ENCODE assay signal across 27 mouse cellular contexts in the genomic region with DNA sequence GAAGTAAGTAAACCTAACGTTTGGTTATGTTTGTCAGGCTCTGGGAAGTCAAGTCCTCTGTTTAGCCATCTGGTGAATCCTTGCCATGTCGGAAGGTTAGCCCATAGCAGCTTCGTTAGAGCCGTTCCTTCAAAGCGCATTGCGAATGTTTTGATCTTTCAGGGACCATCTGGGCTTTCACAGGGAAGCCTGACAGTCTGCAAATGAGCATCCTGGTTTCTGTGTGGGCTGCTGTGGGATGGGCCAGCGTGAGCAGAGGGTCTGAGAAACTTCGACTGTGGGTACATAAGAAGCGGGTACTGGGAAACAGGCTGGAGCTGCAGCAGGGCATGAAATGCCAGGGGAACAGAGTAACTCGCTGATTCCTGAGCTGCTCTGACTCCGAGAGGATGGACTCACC.
DNase-seq lines count a peak whose midpoint lies in the region; ATAC-seq and TF ChIP-seq lines count a peak whose summit lies in the region.
"Had no signal": no experiment of that assay in that cellular context is flagged by ENCODE, and none has a peak within 500 bp of the region (broad histone marks: within the 10 kb centered on the region; RNA-seq: fewer than 3 reads in every experiment).

No protein-coding gene starts in this region.

- no peak for TF ChIP-seq CTCF in kidney, postnatal 0 days (IDR thresholded peaks at IDR 0.05; ENCODE audit: low read depth)

- no peak overlapping the region for H3K4me3 ChIP-seq in forebrain, embryonic 14.5 days (ENCODE audit: low read depth, low read length)
- H3K4me3 ChIP-seq in forebrain, embryonic 10.5 days, result no peak overlapping the region
- H3K4me3 ChIP-seq in kidney, postnatal 0 days (replicated peaks; ENCODE audit: low read depth, low read length), result no peak overlapping the region
- no peak overlapping the region for H3K4me3 ChIP-seq in embryonic facial prominence, embryonic 10.5 days
- H3K4me3 ChIP-seq: erythroblast, embryonic 14.5 days; heart, embryonic 10.5 days; heart, embryonic 15.5 days; hindbrain, embryonic 13.5 days; liver, embryonic 12.5 days; midbrain, embryonic 12.5 days; neural tube, embryonic 15.5 days had no signal

- no peak overlapping the region for H3K4me2 ChIP-seq in forebrain, embryonic 14.5 days (ENCODE audit: low read length)
- 0 out of 2 replicates have a peak overlapping the region, but pooled peaks have one; percentile 2 for H3K4me2 ChIP-seq in kidney, postnatal 0 days (ENCODE audit: low read length)
- H3K4me2 ChIP-seq: heart, embryonic 15.5 days; hindbrain, embryonic 13.5 days; liver, embryonic 12.5 days; midbrain, embryonic 12.5 days; neural tube, embryonic 15.5 days had no signal

- peak; percentile 69 for ATAC-seq in forebrain, embryonic 14.5 days
- ATAC-seq in kidney, postnatal 0 days (replicated peaks; ENCODE audit: low FRiP score, low read depth), result no peak
- ATAC-seq: CD4-positive, CD25-positive, alpha-beta regulatory T cell, adult 4 months; intestine, postnatal 0 days; liver, embryonic 12.5 days; liver, postnatal 0 days had no signal

- H3K27ac ChIP-seq in forebrain, embryonic 14.5 days (ENCODE audit: low read depth, low read length), result no peak overlapping the region
- no peak overlapping the region for H3K27ac ChIP-seq in forebrain, embryonic 10.5 days
- H3K27ac ChIP-seq in kidney, postnatal 0 days, result no peak overlapping the region
- H3K27ac ChIP-seq in embryonic facial prominence, embryonic 10.5 days (replicated peaks), result peak overlapping the region; percentile 40; the same call in 1 of the 2 replicates
- H3K27ac ChIP-seq: heart, embryonic 10.5 days; heart, embryonic 15.5 days; hindbrain, embryonic 13.5 days; liver, embryonic 12.5 days; midbrain, embryonic 12.5 days; neural tube, embryonic 15.5 days had no signal

- no peaks in the 10 kb centered on the region; the same call in 1 of the 2 replicates for H3K4me1 ChIP-seq in forebrain, embryonic 14.5 days (ENCODE audit: control insufficient read depth, insufficient read depth, low read length)
- H3K4me1 ChIP-seq in forebrain, embryonic 10.5 days, result peaks cover 27% of the 10 kb centered on the region
- 0 out of 2 replicates have a peak, but pooled peaks cover 5% of the 10 kb centered on the region for H3K4me1 ChIP-seq in kidney, postnatal 0 days (replicated peaks; ENCODE audit: insufficient read depth, low read length)
- H3K4me1 ChIP-seq in embryonic facial prominence, embryonic 10.5 days, result peaks cover 42% of the 10 kb centered on the region
- H3K4me1 ChIP-seq: heart, embryonic 15.5 days; hindbrain, embryonic 13.5 days; liver, embryonic 12.5 days; neural tube, embryonic 15.5 days had no signal

- H3K36me3 ChIP-seq in forebrain, embryonic 14.5 days (ENCODE audit: control insufficient read depth, insufficient read depth, low read length), result no peaks in the 10 kb centered on the region
- H3K36me3 ChIP-seq in forebrain, embryonic 10.5 days (replicated peaks), result no peaks in the 10 kb centered on the region
- H3K36me3 ChIP-seq in kidney, postnatal 0 days (ENCODE audit: insufficient read depth, low read length), result no peaks in the 10 kb centered on the region
- H3K36me3 ChIP-seq in embryonic facial prominence, embryonic 10.5 days (replicated peaks), result no peaks in the 10 kb centered on the region
- H3K36me3 ChIP-seq: heart, embryonic 10.5 days; heart, embryonic 15.5 days; hindbrain, embryonic 13.5 days; liver, embryonic 12.5 days; midbrain, embryonic 12.5 days; neural tube, embryonic 15.5 days had no signal

- WGBS in forebrain, embryonic 14.5 days, result 45% methylated on average over 11 of the region's 11 CpGs
- 58% methylated on average over 11 of the region's 11 CpGs for WGBS in forebrain, embryonic 10.5 days
- 48% methylated on average over 11 of the region's 11 CpGs for whole genome bisulfite sequencing in kidney, postnatal 0 days
- WGBS in embryonic facial prominence, embryonic 10.5 days, result 52% methylated on average over 11 of the region's 11 CpGs

- no peak overlapping the region for H3K9ac ChIP-seq in forebrain, embryonic 14.5 days (ENCODE audit: low read length)
- H3K9ac ChIP-seq in kidney, postnatal 0 days (ENCODE audit: low read depth, low read length), result no peak overlapping the region
- H3K9ac ChIP-seq: heart, embryonic 15.5 days; hindbrain, embryonic 13.5 days; liver, embryonic 12.5 days; liver, postnatal 0 days; midbrain, embryonic 12.5 days; neural tube, embryonic 15.5 days had no signal

- no peaks in the 10 kb centered on the region for H3K27me3 ChIP-seq in forebrain, embryonic 14.5 days (replicated peaks; ENCODE audit: control insufficient read depth, insufficient read depth, low read length)
- H3K27me3 ChIP-seq in forebrain, embryonic 10.5 days (ENCODE audit: poor library complexity, severe bottlenecking), result no peaks in the 10 kb centered on the region
- H3K27me3 ChIP-seq in kidney, postnatal 0 days (ENCODE audit: insufficient read depth, low read length), result no peaks in the 10 kb centered on the region
- no peaks in the 10 kb centered on the region for H3K27me3 ChIP-seq in embryonic facial prominence, embryonic 10.5 days (replicated peaks; ENCODE audit: low read depth, poor library complexity, severe bottlenecking)
- H3K27me3 ChIP-seq: heart, embryonic 15.5 days; hindbrain, embryonic 13.5 days; liver, embryonic 12.5 days; midbrain, embryonic 12.5 days; neural tube, embryonic 15.5 days had no signal

- no peaks in the 10 kb centered on the region for H3K9me3 ChIP-seq in forebrain, embryonic 14.5 days (replicated peaks; ENCODE audit: control insufficient read depth, low read length)
- H3K9me3 ChIP-seq in forebrain, embryonic 10.5 days, result no peaks in the 10 kb centered on the region
- no peaks in the 10 kb centered on the region for H3K9me3 ChIP-seq in kidney, postnatal 0 days (replicated peaks; ENCODE audit: low read length)
- no peaks in the 10 kb centered on the region for H3K9me3 ChIP-seq in embryonic facial prominence, embryonic 10.5 days
- H3K9me3 ChIP-seq: heart, embryonic 10.5 days; heart, embryonic 15.5 days; hindbrain, embryonic 13.5 days; liver, embryonic 12.5 days; midbrain, embryonic 12.5 days; neural tube, embryonic 15.5 days had no signal

- peak; percentile 60 for DNase-seq in forebrain, embryonic 14.5 days (ENCODE audit: low spot score)
- DNase-seq in forebrain, embryonic 10.5 days (ENCODE audit: extremely low spot score, low spot score), result no peak
- DNase-seq in kidney, postnatal 0 days (ENCODE audit: low spot score), result peak; percentile 11
- DNase-seq in kidney, postnatal 14 days, result no peak
- peak; percentile 57 for DNase-seq in embryo, embryonic 10 days (ENCODE audit: low spot score)
- no peak for DNase-seq in embryonic facial prominence, embryonic 10.5 days (ENCODE audit: low spot score)
- no peak for DNase-seq in B cell, adult 2 months
- DNase-seq: adrenal gland, postnatal 14 days; cerebellum, adult 11-12 months; cerebellum, adult 9-11 months; gastrocnemius, postnatal 14 days; kidney, adult 9 months; left cerebral cortex, postnatal 4 days; liver, postnatal 0 days; lung, postnatal 36 days; right cerebral cortex, adult 18-20 months; spleen, adult 18-20 months; thymus, postnatal 25 days had no signal

Comparison
In these comparisons a context has a peak if more than half of its experiments do, and no peak if none do; other contexts are left out.
1. DNase-seq: peak in forebrain, embryonic 14.5 days (single experiment), kidney, postnatal 0 days (single experiment) and embryo, embryonic 10 days (single experiment); none in forebrain, embryonic 10.5 days (single experiment), kidney, postnatal 14 days (single experiment), embryonic facial prominence, embryonic 10.5 days (single experiment) and B cell, adult 2 months (0 of 2).